Mouse (Mus musculus) heart, adult 18-20 months (tissue): ENCODE results near the gene 4930518I15Rik. TPM values are rescaled to one million over a fixed set of nuclear protein-coding genes. Genes with fewer than 3 reads are reported as not detected.
"Not testable (repeated sequence)": the region's sequence is repeated elsewhere in the genome, so short reads cannot be mapped to it uniquely, and the experiment has no call there.

Experiments used
- DNase-seq, 2 experiments: peaks; one replicate each; pipeline ENCODE4 v3.0.0; 2021 to 2022; ENCODE audit warnings: mixed read lengths in 1 of 2
- total RNA-seq, 2 experiments: library from RNA; stranded (reverse); gene quantifications; 2 replicates each; pipeline ENCODE4 v1.2.3; 2021

4930518I15Rik gene
- total RNA-seq, 2 experiments from 2014 or later = 0.49 to 0.60 TPM

GRCm38 (mm10) chr2:156877726-156878125 lies 20.0 kb upstream of the 4930518I15Rik start:
- DNase-seq = peak in 1 of 2 experiments; percentile 23

DNA sequence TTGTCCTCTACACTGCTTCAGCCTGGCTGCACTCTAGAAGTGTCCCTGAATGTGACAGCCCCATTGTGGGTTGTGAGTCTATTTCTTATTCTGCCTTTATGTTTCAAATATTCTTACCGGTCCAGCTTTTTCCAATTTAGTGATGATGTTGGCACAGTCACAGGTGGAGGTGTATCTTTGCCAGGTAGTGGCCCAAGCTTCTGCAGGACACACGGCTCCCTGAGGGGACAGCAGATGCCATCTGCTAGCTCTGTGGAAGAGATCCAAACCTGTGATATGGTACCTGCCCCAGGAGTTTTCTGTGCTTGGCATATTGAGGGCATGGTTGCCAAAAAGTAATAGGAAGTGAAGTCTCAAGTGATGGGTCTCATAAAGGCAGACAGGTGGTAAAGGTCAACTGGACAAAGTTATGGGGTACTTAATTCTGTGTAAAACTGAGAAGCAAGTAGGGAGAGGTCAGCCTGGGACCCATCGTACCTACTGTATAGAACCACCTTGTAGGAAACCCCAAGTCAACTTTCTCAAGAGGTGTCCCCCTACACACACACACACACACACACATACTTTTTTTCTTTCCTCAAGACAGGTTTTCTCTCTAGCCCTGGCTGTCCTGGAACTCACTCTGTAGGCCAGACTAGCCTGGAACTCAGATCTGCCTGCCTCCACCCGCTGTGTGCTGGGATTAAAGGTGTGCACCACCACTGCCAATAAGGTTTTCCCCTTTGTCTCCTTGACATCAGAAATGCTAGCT lies 17.2 kb upstream of the 4930518I15Rik start:
- DNase-seq = no peak

DNA sequence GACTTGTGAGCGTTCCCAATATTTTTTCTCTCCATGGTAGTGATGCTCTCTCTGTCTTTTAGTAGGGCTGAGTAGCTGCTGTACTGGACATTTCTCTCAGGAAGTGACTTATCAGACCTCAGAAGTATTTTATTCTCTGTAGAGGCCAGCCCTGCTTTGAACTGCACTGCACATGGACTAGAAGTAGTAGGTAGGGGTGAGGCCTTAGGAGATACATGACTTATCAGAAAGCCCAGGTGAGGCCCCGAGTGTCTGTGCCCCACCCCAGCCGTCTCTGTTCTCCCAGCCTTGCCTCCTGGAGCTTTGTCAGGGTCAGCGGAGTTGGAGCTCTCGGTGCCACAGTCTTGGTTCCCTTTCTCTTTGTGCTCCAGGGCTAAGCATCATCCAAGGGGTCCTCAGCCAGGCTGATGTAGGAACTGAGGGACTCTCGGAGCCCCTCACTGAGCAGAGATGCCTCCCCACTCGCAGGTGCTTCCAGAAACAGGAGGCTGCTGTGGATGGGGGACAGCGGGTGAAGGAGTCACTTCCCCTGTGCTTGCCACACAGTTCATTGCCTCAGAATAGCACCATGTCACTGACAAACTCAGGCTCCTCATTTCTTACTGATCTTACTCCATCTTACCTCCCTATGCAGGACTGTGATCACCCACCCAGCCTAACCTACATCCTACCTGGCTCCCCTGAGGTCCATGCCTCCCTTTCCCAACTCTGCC lies 16.5 kb upstream of the 4930518I15Rik start:
- DNase-seq = no peak

GRCm38 (mm10) chr2:156873629-156874028 lies 15.9 kb upstream of the 4930518I15Rik start:
- peak; percentile 48 to 70 for DNase-seq

DNA sequence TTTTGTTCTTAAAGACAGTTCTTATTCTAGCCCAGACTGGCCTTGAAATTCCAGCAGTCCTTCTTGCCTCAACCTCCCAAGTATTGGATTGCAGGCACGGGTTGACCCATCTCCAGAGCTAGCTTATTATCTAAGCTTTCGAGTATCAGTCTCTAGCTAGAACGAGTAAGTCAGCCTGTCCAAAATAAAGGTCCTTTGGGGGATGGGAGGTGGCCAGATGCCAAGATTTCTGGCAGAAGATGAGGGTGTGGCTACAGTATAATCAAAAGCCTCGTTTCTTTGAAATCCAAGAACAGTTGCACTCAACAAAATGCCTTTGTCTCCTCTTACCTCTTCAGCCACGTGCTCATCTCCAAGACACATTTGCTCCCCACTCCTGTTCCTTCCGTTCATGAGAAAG lies 12.8 kb upstream of the 4930518I15Rik start:
- peak; percentile 62 to 68 for DNase-seq

GRCm38 (mm10) chr2:156869554-156869953 lies 11.8 kb upstream of the 4930518I15Rik start:
- DNase-seq = no peak

DNA sequence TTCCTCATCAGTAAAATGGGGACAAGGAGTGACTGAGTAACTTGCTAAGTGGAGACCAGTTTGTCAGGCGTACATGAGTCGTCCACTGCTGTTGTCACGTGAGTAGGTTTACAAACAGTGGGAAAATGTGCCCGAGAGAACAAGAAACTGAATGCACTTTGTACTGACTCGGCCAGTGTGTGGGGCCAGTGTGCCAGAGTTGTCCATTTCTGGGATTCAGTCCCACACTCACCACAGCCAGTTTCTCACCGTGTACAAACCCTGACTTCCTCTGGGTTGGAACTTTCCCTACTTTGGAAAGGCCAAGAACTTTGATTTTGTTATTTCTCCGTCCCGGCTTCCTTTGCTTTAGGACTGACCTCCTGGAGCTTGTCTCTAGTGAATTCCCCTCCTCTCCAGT lies 11.2 kb upstream of the 4930518I15Rik start:
- DNase-seq = peak; percentile 18 to 56

DNA sequence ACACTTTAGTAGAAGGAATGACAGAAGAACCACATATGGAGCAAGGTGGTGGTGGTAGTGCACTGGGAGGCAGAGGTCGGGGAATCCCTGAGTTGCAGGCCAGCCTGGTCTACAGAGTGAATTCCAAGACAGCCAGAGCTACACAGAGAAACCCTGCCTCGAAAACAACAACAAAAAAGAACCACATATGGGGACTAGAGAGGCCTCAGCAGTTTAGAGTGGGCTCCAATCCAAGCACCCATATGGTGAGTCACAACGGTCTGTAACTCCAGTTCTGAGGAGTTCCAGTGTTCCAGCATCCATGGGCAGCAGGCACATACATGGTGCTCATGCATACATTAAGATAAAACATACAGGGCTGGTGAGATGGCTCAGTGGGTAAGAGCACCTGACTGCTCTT lies 6.7 kb upstream of the 4930518I15Rik start:
- no peak for DNase-seq

DNA sequence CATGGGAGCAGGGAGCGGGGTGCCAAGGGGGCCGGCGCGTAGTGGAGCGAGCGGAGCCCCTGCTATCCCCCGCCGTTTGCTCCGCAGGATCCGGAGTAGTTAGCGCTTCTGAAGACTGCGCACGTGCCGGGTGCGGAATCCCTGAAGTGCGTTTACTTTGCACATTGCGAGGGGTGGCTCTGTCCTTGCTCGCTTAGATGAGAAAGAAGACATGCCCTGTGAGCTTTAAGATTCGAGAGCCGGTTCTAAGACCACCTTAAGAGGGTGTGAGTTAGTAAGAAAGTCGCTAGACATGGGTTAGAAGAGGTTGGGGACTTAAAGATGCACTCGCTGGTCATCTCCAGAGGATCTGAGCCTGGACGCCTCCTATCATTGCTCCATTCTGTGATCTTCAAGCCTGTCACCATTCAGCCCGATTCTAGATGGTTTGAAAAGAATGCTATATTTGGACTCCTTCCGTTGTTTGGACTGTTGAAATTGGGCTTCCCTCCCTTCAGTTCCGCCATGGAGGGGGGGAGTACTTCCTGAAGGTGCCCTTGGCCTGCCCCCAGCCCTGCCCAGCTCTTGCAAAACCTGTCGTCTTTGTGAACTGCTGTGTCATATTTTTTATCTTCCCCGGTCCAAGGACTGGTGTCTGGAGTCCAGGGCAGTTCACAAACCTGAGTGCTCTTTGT lies 5.9 kb upstream of the 4930518I15Rik start:
- DNase-seq = peak; percentile 57 to 67

DNA sequence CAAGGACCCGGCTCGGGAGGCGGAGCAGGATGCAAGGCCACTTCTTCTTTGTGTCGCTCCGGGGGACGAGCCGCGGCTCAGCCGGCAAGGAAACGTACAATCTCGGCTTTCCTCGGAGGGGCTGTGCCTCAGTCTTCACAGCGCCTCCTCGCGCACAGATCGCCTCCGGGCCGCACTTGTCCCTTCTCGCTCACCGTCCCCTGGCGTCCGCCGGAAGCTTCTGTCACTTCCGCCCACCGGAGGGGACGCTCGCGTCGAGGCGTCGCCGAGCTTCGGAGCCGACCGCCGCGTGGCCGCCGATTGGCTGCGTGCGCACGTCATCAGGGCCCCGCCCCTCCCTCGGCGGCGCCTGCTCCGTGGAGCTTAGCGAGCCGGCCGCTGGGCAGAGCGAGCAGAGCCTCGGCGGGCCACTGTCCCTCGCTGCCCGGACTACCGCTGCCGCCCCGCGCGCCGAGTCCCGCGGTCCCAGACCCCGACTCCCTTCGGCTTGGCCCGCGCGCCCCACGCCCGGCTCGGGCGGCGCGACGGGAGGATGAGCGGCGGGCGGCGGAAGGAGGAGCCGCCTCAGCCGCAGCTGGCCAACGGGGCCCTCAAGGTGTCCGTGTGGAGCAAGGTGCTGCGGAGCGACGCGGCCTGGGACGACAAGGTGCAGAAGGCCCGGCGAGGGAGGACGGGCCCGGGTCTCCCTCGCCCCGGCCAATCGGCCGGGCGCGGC lies 5.2 kb upstream of the 4930518I15Rik start, which contains the start of gene Rab5if:
Rab5if (plus strand) TSS at position 357 of the 715 bp plus-strand sequence.
- DNase-seq = peak; percentile 98 to 99

GRCm38 (mm10) chr2:156862041-156862717 lies 4.4 kb upstream of the 4930518I15Rik start:
- DNase-seq = peak in 1 of 2 experiments; percentile 47

DNA sequence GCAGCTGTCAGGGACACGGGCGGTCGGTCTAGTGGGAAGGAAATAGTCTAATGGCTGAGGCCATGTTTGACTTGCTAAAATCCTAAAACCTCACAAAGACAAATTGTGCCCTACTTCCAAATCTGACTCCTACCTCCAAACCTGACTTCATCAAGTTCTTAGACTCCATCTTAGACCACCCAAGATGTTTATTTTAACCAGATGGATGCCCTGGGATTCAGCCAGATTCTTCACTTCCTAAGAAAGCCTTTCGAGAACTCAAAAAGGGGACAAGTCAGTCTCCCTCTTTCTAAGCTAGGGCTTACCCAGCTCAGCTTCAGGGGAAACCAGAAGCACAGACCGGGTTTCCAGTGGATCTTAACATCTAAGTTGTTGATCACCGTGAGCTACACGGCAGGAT lies 925 bp upstream of the 4930518I15Rik start:
- no peak for DNase-seq

GRCm38 (mm10) chr2:156857385-156857791 lies 358 bp downstream of the 4930518I15Rik start:
- peak in 1 of 2 experiments; percentile 23 for DNase-seq

- no peak for DNase-seq
These were observed 1.4 kb downstream of the 4930518I15Rik start for GRCm38 (mm10) chr2:156856311-156856710.

DNA sequence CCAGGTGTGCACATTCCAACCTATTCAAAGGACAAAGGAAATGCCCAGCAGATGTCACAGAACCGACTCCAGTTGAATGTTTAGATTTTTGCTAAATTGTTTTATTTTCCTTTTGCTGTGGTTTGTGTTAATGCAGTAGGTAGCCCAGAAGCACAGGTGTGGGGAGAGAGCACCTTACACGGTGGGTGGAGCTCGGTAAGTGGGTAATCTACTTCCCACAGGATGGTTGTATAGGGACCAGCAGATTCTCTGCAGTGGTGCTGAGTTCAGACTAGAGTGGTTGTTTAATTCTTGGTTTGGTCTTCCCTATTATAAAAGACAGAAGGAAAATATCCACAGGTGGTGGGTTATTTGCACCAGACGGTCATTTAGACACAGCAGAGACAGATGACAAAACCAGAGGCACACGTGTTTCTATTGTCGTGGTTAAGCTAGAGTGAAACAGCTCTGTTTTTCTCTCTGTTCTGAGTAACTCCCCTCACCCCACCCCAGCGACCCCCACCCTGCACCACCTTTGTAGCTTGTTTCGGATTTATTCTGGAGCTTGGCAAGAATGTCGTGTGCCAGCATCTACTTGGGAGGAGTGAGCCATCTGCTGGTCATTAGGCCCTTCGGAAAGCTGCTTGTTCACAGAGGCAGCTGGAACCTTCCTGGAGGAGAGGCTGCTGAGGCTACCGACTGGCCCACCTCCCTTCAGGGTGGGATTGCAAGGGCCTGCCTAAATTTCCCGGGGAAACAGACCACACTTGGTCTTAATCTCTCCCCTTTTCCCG lies 3.6 kb downstream of the 4930518I15Rik start:
- peak; percentile 27 to 42 for DNase-seq

DNA sequence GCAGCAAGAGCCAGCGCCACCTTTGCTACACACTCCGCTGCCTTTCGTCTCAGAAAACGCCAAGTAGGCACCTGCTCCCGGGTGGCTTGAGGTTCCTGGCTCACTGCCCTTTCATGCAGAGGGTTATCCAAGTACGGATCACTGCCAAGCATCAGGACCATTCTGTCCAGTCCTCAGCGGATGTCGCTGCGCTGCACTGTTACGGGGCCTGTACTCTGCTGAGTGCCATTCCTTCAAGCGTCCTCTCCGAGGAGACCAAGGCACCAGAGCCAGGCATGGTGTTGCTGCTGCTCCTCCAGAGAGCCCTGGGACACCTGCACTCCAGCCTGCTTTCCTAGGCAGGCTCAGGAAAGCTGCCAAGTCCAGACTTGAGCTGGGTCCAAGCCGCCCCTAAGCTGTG lies 4.2 kb downstream of the 4930518I15Rik start:
- DNase-seq = not testable (repeated sequence)

DNA sequence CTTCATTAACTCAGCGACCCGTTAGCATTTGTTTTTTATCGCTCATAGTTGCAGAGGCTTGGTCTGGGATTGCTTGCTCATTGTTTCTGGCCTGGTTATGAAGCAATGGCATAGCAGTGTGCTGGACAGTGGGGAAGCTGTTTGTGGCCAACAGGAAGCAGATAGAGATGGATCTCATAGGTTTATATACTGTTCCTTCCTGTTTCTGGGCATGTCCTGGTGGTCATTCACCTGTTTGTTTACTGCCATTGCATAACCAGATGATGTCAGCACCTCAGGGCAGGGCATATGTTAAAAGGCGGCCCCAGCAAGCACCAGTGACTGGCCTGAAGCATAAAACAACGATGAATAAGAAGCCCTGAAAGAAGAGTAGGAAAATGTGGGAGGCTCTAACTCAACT lies 7.2 kb downstream of the 4930518I15Rik start:
- DNase-seq = no peak

- DNase-seq = no peak
These were observed 9.1 kb downstream of the 4930518I15Rik start for GRCm38 (mm10) chr2:156848526-156849182.

- no peak for DNase-seq
These were observed 10.1 kb downstream of the 4930518I15Rik start for GRCm38 (mm10) chr2:156847653-156848052.

DNA sequence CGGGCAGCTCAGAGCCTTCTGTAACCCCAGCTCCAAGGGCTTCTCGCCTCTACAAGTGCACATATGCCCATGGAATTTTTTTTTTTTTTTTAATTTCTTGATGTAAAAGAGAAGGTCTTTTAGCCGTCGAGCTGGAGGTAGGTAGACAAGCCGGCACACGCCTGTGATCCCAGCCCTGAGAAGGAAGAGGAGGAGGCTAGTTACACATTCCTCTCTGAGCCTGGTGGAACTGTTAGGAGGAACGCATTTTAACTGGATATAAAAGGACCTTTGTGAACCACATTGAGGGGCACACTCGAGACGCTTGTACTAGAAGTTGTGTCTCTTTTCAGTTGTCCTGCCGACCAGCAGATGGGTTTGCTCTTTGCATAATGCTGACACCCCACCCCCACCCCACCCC lies 13.0 kb downstream of the 4930518I15Rik start:
- no peak for DNase-seq
